Mouse (Mus musculus): ENCODE measurements around the gene Gjd2.

The Gjd2 gene

GRCm38 (mm10) chr2:114012749-114013211 lies 639 bp downstream of the Gjd2 start:
- peak in 1 of 2 experiments; percentile 29 for DNase-seq

- DNase-seq: peak in 1 of 2 experiments; percentile 65
Observed at GRCm38 (mm10) chr2:114011838-114012237, 1.6 kb downstream of the Gjd2 start.

GRCm38 (mm10) chr2:114008321-114008720 lies 5.1 kb downstream of the Gjd2 start:
- no peak for DNase-seq

GRCm38 (mm10) chr2:113997484-113997883 lies 15.9 kb downstream of the Gjd2 start:
- DNase-seq: no peak

GRCm38 (mm10) chr2:113996930-113997329 lies 16.5 kb downstream of the Gjd2 start:
- no peak for DNase-seq

GRCm38 (mm10) chr2:113984890-113985289 lies 28.5 kb downstream of the Gjd2 start:
- no peak for DNase-seq

- DNase-seq: no peak
Observed at GRCm38 (mm10) chr2:113980664-113981063, 32.8 kb downstream of the Gjd2 start.

GRCm38 (mm10) chr2:113978151-113978771 lies 35.2 kb downstream of the Gjd2 start:
- no peak for DNase-seq

- DNase-seq: no peak
Observed at GRCm38 (mm10) chr2:113973950-113974349, 39.5 kb downstream of the Gjd2 start.

- DNase-seq: no peak
Observed at GRCm38 (mm10) chr2:113966421-113966820, 47.0 kb downstream of the Gjd2 start.
